9 mouse cellular contexts compared by ENCODE assay signal in the genomic region with DNA sequence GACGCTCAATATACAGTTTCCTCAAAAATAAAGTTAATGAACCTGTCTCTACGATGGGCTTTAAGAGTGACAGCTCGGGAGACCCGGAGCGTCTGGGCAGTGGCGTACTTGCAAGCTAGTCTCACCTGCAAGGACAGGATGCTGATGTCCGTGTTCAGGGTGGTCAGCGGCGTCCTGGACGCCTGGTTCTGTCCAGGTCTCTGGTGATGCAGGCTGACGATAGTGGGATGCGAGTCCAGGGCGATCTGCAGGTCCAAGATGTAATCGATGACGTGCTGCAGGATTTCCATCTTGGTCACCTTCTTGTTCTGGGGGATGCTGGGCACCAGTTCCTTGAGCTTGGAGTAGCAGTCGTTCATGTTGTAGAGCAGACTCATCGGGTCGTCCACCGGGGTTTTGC. TPM values are rescaled to one million over a fixed set of nuclear protein-coding genes. Genes with fewer than 3 reads are reported as not detected.
DNase-seq lines count a peak whose midpoint lies in the region; ATAC-seq and TF ChIP-seq lines count a peak whose summit lies in the region.
"Had no signal": no experiment of that assay in that cellular context is flagged by ENCODE, and none has a peak within 500 bp of the region (broad histone marks: within the 10 kb centered on the region; RNA-seq: fewer than 3 reads in every experiment).

No protein-coding gene starts in this region.

- no peaks in the 10 kb centered on the region for H3K27me3 ChIP-seq in heart, embryonic 12.5 days (replicated peaks)
- H3K27me3 ChIP-seq in ES-Bruce4 (ENCODE audit: control insufficient read depth, insufficient read depth, low read length, poor library complexity, severe bottlenecking): peaks cover 6% of the 10 kb centered on the region
- no peaks in the 10 kb centered on the region for H3K27me3 ChIP-seq in forebrain, embryonic 16.5 days (replicated peaks; ENCODE audit: control insufficient read depth, insufficient read depth, low read length)
- H3K27me3 ChIP-seq in liver, postnatal 0 days (ENCODE audit: insufficient read depth, low read length): peaks cover 25% of the 10 kb centered on the region

- WGBS in heart, embryonic 12.5 days: under 1% methylated on average over 19 of the region's 19 CpGs
- WGBS in forebrain, embryonic 16.5 days: under 1% methylated on average over 19 of the region's 19 CpGs
- 1% methylated on average over 19 of the region's 19 CpGs for WGBS in liver, postnatal 0 days (ENCODE audit: insufficient replicate concordance)

- TF ChIP-seq CTCF in ES-Bruce4 (IDR thresholded peaks at IDR 0.05; ENCODE audit: low read depth, low read length): no peak
- TF ChIP-seq CTCF in liver, postnatal 0 days (IDR thresholded peaks at IDR 0.05; ENCODE audit: low read depth): no peak

- peaks cover 34% of the 10 kb centered on the region for H3K4me1 ChIP-seq in heart, embryonic 12.5 days (replicated peaks)
- peaks cover 3% of the 10 kb centered on the region for H3K4me1 ChIP-seq in ES-Bruce4 (ENCODE audit: control insufficient read depth, insufficient read depth, low read length)
- H3K4me1 ChIP-seq in forebrain, embryonic 16.5 days (replicated peaks; ENCODE audit: control insufficient read depth, insufficient read depth, low read length): peaks cover 54% of the 10 kb centered on the region
- H3K4me1 ChIP-seq in liver, postnatal 0 days (ENCODE audit: insufficient read depth): peaks cover 22% of the 10 kb centered on the region

- peak overlapping the region; percentile 93 for H3K4me3 ChIP-seq in heart, embryonic 12.5 days
- peak overlapping the region; percentile 89 for H3K4me3 ChIP-seq in ES-Bruce4 (ENCODE audit: low read depth, low read length)
- H3K4me3 ChIP-seq in forebrain, embryonic 16.5 days (replicated peaks; ENCODE audit: low read length): peak overlapping the region; percentile 95
- H3K4me3 ChIP-seq in liver, postnatal 0 days (ENCODE audit: low read depth, low read length): peak overlapping the region; percentile 79

- no peak for DNase-seq in heart, adult 9 months (ENCODE audit: low spot score in 2 of 2)
- DNase-seq in liver, postnatal 0 days: no peak
- no peak for DNase-seq in adrenal gland, postnatal 25 days
- DNase-seq in urinary bladder, postnatal 25 days (ENCODE audit: low spot score): no peak
- DNase-seq in layer of hippocampus, postnatal 10 days (ENCODE audit: low spot score in 2 of 2): no peak

- TF ChIP-seq POLR2A in ES-Bruce4 (IDR thresholded peaks at IDR 0.05; ENCODE audit: insufficient read depth, low read length): no peak

- H3K9me3 ChIP-seq in heart, embryonic 12.5 days (replicated peaks): no peaks in the 10 kb centered on the region
- H3K9me3 ChIP-seq in ES-Bruce4 (replicated peaks; ENCODE audit: control insufficient read depth, insufficient read depth, low read length, poor library complexity, severe bottlenecking): no peaks in the 10 kb centered on the region
- H3K9me3 ChIP-seq in forebrain, embryonic 16.5 days (ENCODE audit: control insufficient read depth, low read length): no peaks in the 10 kb centered on the region
- no peaks in the 10 kb centered on the region for H3K9me3 ChIP-seq in liver, postnatal 0 days (ENCODE audit: low read length)

- H3K9ac ChIP-seq in heart, embryonic 12.5 days: peak overlapping the region; percentile 92
- H3K9ac ChIP-seq in ES-Bruce4 (ENCODE audit: low read depth, poor library complexity, severe bottlenecking): peak overlapping the region; percentile 44
- peak overlapping the region; percentile 76 for H3K9ac ChIP-seq in forebrain, embryonic 16.5 days (replicated peaks; ENCODE audit: low read depth, low read length)
- peak overlapping the region; percentile 79 for H3K9ac ChIP-seq in liver, postnatal 0 days (replicated peaks)

- no peak for ATAC-seq in heart, embryonic 12.5 days (ENCODE audit: insufficient number of reproducible peaks, low FRiP score)
- ATAC-seq in forebrain, embryonic 16.5 days: peak; percentile 5
- no peak for ATAC-seq in liver, postnatal 0 days

- 0 out of 2 replicates have a peak, but pooled peaks cover 2% of the 10 kb centered on the region for H3K36me3 ChIP-seq in heart, embryonic 12.5 days
- H3K36me3 ChIP-seq in ES-Bruce4 (ENCODE audit: control insufficient read depth, insufficient read depth, low read length, poor library complexity, severe bottlenecking): no peaks in the 10 kb centered on the region
- H3K36me3 ChIP-seq in forebrain, embryonic 16.5 days (ENCODE audit: control insufficient read depth, insufficient read depth): no peaks in the 10 kb centered on the region
- no peaks in the 10 kb centered on the region for H3K36me3 ChIP-seq in liver, postnatal 0 days (replicated peaks; ENCODE audit: insufficient read depth, low read length)
- H3K36me3 ChIP-seq: G1E had no signal

- H3K27ac ChIP-seq in heart, embryonic 12.5 days (ENCODE audit: poor library complexity, severe bottlenecking): peak overlapping the region; percentile 95
- no peak overlapping the region for H3K27ac ChIP-seq in ES-Bruce4 (ENCODE audit: insufficient read depth, low read length)
- H3K27ac ChIP-seq in forebrain, embryonic 16.5 days (ENCODE audit: low read length): peak overlapping the region; percentile 86
- H3K27ac ChIP-seq in liver, postnatal 0 days (ENCODE audit: low read depth): peak overlapping the region; percentile 77

- no peak for TF ChIP-seq EP300 in ES-Bruce4 (IDR thresholded peaks at IDR 0.05; ENCODE audit: insufficient read depth, low read depth, low read length)
- no peak for TF ChIP-seq EP300 in liver, postnatal 0 days (IDR thresholded peaks at IDR 0.05; ENCODE audit: low read depth)

- peak overlapping the region; percentile 86 for H3K4me2 ChIP-seq in heart, embryonic 12.5 days
- H3K4me2 ChIP-seq in forebrain, embryonic 16.5 days (ENCODE audit: low read length): peak overlapping the region; percentile 97
- H3K4me2 ChIP-seq in liver, postnatal 0 days (ENCODE audit: low read depth, low read length): peak overlapping the region; percentile 92

RNA-seq across cellular contexts. Expression of gene Id2, which starts 1.4 kb away (rescaled TPM):
- polyA plus RNA-seq in heart, embryonic 12.5 days (2016; fragmentation: Nextera tagmentation; extraction: Ambion mirVana): 433 and 441 TPM in 2 replicates
- polyA plus RNA-seq in ES-Bruce4 (2011; ENCODE audit: insufficient read depth, insufficient read length, low read depth, missing spikeins): 66.7 and 67.0 TPM in 2 replicates
- polyA plus RNA-seq in forebrain, embryonic 16.5 days (2015; fragmentation: Nextera tagmentation; extraction: Ambion mirVana): 592 and 764 TPM in 2 replicates
- 245 and 376 TPM in 2 replicates for polyA plus RNA-seq in liver, postnatal 0 days (2015; fragmentation: Nextera tagmentation; extraction: Ambion mirVana)
- 520 and 569 TPM in 2 replicates for total RNA-seq in adrenal gland, postnatal 25 days (2021)
- 100 to 1,000 TPM; 104 to 111 TPM for total RNA-seq in layer of hippocampus, postnatal 10 days (2021)
- polyA plus RNA-seq: G1E had no signal
